Mouse (Mus musculus) ovary, adult 18-20 months (tissue): ENCODE data around the gene Hcrt.
A peak's percentile ranks its signal among the peaks of the same experiment; 100 is the strongest.

Experiments
- DNase-seq: peaks from one replicate; pipeline ENCODE4 v3.0.0; 2022; ENCODE audit warnings: low spot score, mixed read lengths

Gene Hcrt

DNA sequence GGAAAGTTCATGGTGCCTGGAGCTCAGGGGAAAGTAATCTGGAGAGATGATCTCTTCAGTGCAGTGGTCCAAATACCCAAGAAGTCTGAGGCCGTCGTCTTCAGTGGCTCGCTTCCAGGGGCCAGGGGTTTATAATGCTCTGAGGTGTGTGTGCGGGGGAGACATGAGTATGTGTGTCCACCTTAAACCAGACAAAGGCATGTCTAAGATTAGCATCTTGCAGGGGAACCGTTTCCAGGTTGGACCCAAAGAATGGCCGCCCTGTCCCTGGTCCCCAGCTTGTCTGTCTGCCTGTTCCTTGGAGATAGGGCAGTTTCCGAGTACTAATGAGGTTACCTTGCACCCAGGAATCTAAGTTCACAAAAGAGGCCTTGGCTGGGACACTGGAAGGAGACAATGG is at the start of gene Hcrt:
Gene Hcrt (minus strand): TSS at position 101 of the 400 bp plus-strand sequence.
- no peak for DNase-seq

- no peak for DNase-seq
These were observed 48.4 kb upstream of the Hcrt start for GRCm38 (mm10) chr11:100811132-100811531.

DNA sequence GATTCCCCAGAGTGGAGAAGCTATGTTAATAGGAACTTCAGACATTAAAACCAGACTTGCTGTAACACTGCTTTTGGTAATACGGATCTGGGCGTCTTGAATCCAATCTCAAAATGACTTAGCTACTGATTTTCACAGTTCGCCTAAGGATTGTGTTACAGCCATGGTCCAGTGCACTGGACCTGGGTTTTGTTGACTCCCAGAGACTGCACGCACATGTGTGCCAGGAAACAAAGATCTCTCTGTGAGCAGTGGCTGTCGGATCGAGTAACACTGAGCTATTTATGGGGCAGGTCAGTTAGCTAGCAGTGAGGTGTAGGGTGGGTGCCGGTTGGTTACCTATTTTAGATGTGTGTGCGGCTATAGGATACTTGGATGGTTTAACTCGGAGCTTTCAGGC is 47.8 kb upstream of the Hcrt start:
- no peak for DNase-seq

- no peak for DNase-seq
These were observed 43.9 kb upstream of the Hcrt start for GRCm38 (mm10) chr11:100806380-100807305.

- DNase-seq: no peak
These were observed 42.8 kb upstream of the Hcrt start for GRCm38 (mm10) chr11:100805535-100805934.

DNA sequence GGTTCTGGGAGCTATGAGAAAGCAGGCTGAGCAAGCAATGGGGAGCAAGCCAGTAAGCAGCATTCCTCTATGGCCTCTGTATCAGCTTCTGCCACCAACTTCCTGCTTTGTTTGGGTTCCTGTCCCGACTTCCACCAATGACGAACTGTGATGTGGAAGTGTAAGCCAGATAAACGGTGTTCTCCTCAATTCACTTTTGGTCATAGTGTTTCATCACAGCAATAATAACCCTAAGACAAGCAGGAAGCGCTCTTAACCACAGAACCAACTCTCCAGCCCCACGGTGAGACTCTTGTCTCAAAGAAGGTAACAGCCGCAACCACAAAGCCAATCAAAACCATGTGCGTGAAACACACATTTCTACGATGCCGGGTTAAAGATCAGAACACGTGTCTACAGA is 41.7 kb upstream of the Hcrt start:
- no peak for DNase-seq

- peak; percentile 68 for DNase-seq
These were observed 36.7 kb upstream of the Hcrt start for GRCm38 (mm10) chr11:100799426-100799825.

DNA sequence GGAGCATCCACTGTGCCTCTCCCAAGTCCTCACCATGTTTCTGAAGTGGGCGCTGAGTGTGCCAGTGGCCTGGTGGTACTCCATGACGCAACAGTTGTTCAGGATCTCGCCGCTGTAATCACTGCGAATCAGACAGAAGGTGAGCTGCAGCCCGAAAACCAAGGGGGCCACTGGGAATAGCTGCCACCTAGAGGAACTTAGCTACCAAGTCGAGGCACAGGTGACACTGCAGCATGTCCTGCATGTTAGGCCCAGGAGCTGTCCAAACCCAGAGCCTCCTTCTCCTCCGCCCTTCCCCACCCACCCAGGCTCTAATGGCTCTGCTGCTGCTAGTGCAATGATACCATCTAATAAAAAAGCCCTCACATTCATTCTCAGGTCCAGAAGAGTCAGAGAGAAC is 33.9 kb upstream of the Hcrt start:
- no peak for DNase-seq

- no peak for DNase-seq
These were observed 32.7 kb upstream of the Hcrt start for GRCm38 (mm10) chr11:100795386-100795785.

- DNase-seq: peak; percentile 59
These were observed 28.8 kb upstream of the Hcrt start for GRCm38 (mm10) chr11:100791457-100792049.

GRCm38 (mm10) chr11:100790644-100791043 is 27.9 kb upstream of the Hcrt start:
- DNase-seq: peak; percentile 53

DNA sequence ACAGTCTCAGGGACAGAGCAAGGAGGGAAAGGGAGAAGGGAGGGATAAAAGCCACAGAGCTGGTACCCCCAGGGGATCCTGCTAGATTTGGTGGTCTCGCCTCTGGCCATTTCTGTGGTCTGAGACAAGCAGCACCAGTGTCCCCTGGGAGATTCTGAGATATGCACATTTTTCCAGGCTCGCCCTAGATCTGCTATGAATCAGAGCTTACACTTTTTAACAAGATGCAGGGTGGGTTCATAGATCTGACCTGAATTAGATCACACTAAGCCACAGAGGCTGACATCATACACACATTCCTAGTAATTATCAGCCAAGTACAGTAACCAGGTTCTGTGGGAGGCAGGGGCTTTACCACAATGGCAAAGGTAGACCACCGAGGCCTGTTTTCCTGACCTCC is 27.0 kb upstream of the Hcrt start:
- DNase-seq: no peak

GRCm38 (mm10) chr11:100785774-100786173 is 23.0 kb upstream of the Hcrt start:
- no peak for DNase-seq

GRCm38 (mm10) chr11:100784286-100784685 is 21.6 kb upstream of the Hcrt start:
- no peak for DNase-seq

- DNase-seq: no peak
These were observed 19.8 kb upstream of the Hcrt start for GRCm38 (mm10) chr11:100782568-100782967.

- no peak for DNase-seq
These were observed 19.2 kb upstream of the Hcrt start for GRCm38 (mm10) chr11:100781763-100782475.

GRCm38 (mm10) chr11:100780247-100780646 is 17.5 kb upstream of the Hcrt start:
- DNase-seq: no peak

GRCm38 (mm10) chr11:100778069-100778468 is 15.3 kb upstream of the Hcrt start:
- no peak for DNase-seq

DNA sequence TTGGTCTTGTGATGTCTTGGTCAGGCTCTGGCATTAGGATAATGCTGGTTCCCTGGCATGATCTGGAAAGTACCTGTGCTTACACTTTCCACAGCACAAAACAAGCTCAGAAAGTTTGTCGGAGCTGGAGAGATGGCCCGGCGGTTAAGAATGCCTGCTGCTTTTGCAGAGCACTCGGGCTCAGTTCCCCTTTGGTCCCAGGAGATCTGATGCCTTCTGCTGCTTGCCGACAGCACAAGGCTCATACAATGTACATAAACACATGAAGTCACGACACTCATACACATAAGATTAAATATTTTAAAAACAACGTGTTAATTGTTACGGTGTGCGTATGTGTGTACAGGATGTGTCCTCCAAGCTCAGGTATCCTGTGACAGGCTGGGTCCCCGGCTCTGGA is 13.2 kb upstream of the Hcrt start:
- DNase-seq: no peak

GRCm38 (mm10) chr11:100774261-100774660 is 11.5 kb upstream of the Hcrt start:
- DNase-seq: no peak

DNA sequence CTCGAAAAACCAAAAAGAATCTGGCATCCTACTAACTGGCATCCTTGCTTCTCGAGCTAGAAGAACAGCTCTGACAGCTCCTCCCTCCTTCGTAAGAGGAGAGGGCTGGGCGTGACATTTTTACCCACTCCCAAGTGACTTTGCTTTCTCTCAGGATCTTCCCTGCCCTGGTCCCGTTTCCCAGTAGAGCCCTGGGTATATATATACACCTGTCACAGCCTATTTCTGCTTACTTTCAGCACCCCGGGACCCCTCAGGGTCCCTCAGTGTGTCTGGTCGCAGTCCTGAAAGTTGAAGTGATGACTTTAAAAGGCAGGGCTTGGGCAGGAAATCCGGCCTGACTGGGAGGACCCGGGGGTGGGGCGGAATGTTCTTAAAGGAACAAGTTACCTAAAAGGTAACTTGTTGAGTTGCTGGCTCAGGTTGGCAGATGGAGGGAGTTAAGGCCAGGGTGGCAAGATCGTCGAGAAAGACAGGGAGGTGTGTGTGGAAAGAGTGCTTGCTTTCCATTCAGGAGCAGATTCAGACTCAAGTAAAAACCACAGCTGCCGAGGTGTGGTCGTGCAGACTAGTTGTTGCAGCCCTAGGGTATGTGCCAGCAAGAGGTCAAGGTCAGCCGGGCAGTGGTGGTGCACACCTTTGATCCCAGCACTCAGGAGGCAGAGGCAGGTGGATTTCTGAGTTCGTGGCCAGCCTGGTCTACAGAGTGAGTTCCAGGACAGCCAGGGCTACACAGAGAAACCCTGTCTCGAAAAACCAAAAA is 8.1 kb upstream of the Hcrt start, which contains the start of gene Ghdc:
Gene Ghdc (minus strand): TSS at position 312 of the 763 bp plus-strand sequence.
- peak; percentile 69 for DNase-seq

DNA sequence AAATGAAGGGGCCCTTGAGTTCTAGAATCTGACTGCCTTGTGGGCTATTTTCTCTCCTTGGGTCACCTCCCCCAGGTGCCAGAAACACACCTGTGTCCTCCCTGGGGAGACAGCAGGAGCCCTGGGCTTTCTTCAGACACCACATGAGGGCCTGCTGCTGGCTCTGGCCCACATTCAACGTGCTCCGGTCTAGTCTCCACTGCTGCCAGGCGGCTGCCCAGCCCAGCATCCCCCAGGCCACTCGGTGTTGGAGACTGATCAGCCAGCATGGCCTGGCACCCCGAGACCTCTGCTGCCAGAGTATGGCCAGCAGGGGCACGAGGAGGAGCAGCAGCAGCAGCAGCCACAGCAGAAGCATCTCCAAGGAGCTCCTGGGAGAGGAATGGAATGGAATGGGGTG is 7.2 kb upstream of the Hcrt start:
- no peak for DNase-seq
